Mouse (Mus musculus) liver, embryonic 16.5 days (tissue): ENCODE data around the gene Zscan12. TPM values are rescaled to one million over a fixed set of nuclear protein-coding genes. Genes with fewer than 3 reads are reported as not detected.

Experiments
- ATAC-seq: fragments of 200-750 bp; cut with Nextera tagmentation; 2 replicates; pipeline ENCODE4 v1.8.0; 2017; ENCODE audit warnings: low read depth, mild to moderate bottlenecking, moderate number of reproducible peaks, moderate library complexity
- H3K27ac ChIP-seq: fragments of 300-500 bp; sonication (generic); 2 replicates; pipeline ENCODE4 v1.5.1; 2014; ENCODE audit warnings: mild to moderate bottlenecking, low read length
- H3K27me3 ChIP-seq: fragments of 300-500 bp; sonication (generic); 2 replicates; pipeline ENCODE4 v1.6.1; 2014; ENCODE audit warnings: low read depth, low read length, mixed read lengths; ENCODE audit not compliant: control insufficient read depth, insufficient read depth
- H3K36me3 ChIP-seq: fragments of 300-500 bp; sonication (generic); 2 replicates; pipeline ENCODE4 v1.6.1; 2014; ENCODE audit warnings: mild to moderate bottlenecking; ENCODE audit not compliant: control insufficient read depth, insufficient read depth
- H3K4me1 ChIP-seq: fragments of 300-500 bp; sonication (generic); 2 replicates; pipeline ENCODE4 v1.6.1; 2014; ENCODE audit warnings: low read depth, low read length, mixed read lengths; ENCODE audit not compliant: control insufficient read depth
- H3K4me2 ChIP-seq: fragments of 300-500 bp; sonication (generic); 2 replicates; pipeline ENCODE4 v1.6.1; 2014; ENCODE audit warnings: low read depth, low read length, mixed read lengths
- H3K4me3 ChIP-seq: fragments of 300-500 bp; sonication (generic); 2 replicates; pipeline ENCODE4 v1.5.1; 2014; ENCODE audit warnings: low read depth, mild to moderate bottlenecking, low read length
- H3K9ac ChIP-seq: fragments of 300-500 bp; sonication (generic); 2 replicates; pipeline ENCODE4 v1.6.1; 2014; ENCODE audit warnings: low read depth, low read length
- H3K9me3 ChIP-seq: fragments of 300-500 bp; sonication (generic); replicated peaks from 2 replicates; pipeline ENCODE4 v1.6.1; 2016; ENCODE audit warnings: low read length; ENCODE audit not compliant: control insufficient read depth
- WGBS: fragments of 180-500 bp; shearing (Covaris S2); extraction: QIAGEN DNeasy Blood & Tissue Kit; methylation state at CpG from one replicate; pipeline ENCODE4 v1.1.7; 2014; ENCODE audit not compliant: insufficient replicate concordance; 5-methylcytosine and 5-hydroxymethylcytosine counted together
- polyA plus RNA-seq: library from polyadenylated mRNA; unstranded; fragments of >200 nt; fragmentation: Nextera tagmentation; extraction: Ambion mirVana; gene quantifications from 2 replicates; pipeline ENCODE4 v1.2.1, GENCODE M21; 2015

Zscan12 gene
- polyA plus RNA-seq, 1 experiment from 2014 or later, result 2.7 TPM

- ATAC-seq, result peak; percentile 87
- H3K4me3 ChIP-seq, result peak overlapping the region; percentile 63
- WGBS, result 4% methylated on average over 27 of the region's 27 CpGs
Observed at GRCm38 (mm10) chr13:21407969-21408804, 45.6 kb downstream of the Zscan12 start.

GRCm38 (mm10) chr13:21408805-21409459 lies 46.3 kb downstream of the Zscan12 start:
- Histone ChIP-seq H3K36me3 (no peaks in the 10 kb centered on the region), H3K27me3 (no peaks in the 10 kb centered on the region), H3K4me3 (peak overlapping the region; percentile 63), H3K9ac (peak overlapping the region; percentile 74), H3K4me1 (peaks cover 21% of the 10 kb centered on the region), H3K27ac (peak overlapping the region; percentile 87), H3K9me3 (no peaks in the 10 kb centered on the region), H3K4me2 (peak overlapping the region; percentile 85)
- 56% methylated on average over 11 of the region's 11 CpGs for WGBS
- no peak; the same call in 1 of the 2 replicates for ATAC-seq

More at GRCm38 (mm10) chr13:21407969-21408804, 45.6 kb downstream of the Zscan12 start:
- Histone ChIP-seq H3K9me3 (no peaks in the 10 kb centered on the region), H3K36me3 (no peaks in the 10 kb centered on the region), H3K9ac (peak overlapping the region; percentile 74), H3K27ac (peak overlapping the region; percentile 87), H3K4me2 (peak overlapping the region; percentile 85), H3K4me1 (peaks cover 14% of the 10 kb centered on the region), H3K27me3 (no peaks in the 10 kb centered on the region)

DNA sequence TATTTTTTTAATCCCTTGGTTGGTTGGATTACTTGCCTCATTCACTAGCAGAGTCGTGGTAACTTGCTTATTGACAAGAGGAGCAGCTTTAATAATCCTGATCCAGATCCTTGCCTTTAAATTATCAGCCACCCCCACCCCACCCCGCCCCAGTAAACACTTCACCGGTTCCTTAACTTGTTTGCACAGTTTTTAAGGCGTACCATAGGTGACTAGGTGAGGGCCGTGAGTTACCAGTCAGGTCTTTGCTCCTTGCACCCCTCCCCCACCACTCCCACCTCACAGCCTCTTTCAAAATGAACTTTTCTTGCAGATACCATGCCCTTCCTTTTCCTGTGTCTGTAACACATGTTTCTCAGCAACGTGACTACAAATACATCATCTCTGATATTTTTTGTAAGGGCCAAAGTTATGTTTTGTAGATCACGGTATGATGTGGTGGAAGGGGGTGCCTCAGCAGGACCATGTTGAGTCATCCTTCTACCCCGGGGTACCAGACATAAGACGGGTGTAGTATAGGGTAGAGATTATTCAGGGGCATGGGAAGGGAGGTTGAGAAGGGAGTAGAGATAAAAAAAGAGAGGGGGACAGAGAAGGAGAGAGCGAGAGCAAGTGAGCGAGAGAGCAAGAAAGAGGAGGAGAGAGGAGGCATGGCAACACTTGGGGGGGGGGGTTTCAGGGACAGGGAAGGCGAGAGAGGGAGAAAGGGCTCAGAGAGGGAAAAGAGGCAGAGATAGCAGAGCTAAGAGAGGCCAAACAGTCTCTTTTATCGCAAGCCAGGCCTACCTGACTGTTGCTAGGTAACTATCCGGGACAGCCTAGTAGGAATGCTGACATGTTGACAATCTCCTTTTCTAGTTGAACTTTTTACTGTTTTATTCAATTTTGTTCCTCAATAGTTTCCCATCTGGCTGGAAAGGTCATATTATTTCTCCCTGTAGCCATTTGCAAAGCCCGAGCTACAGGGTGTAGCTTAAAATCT lies 51.9 kb downstream of the Zscan12 start:
- Histone ChIP-seq H3K27me3 (no peaks in the 10 kb centered on the region), H3K36me3 (no peaks in the 10 kb centered on the region), H3K4me2 (peak overlapping the region; percentile 58), H3K4me3 (peak overlapping the region; percentile 31), H3K9ac (peak overlapping the region; percentile 55), H3K4me1 (peaks cover 52% of the 10 kb centered on the region), H3K27ac (peak overlapping the region; percentile 99), H3K9me3 (no peaks in the 10 kb centered on the region)
- peak; percentile 79 for ATAC-seq
- 30% methylated on average over 14 of the region's 15 CpGs for WGBS

DNA sequence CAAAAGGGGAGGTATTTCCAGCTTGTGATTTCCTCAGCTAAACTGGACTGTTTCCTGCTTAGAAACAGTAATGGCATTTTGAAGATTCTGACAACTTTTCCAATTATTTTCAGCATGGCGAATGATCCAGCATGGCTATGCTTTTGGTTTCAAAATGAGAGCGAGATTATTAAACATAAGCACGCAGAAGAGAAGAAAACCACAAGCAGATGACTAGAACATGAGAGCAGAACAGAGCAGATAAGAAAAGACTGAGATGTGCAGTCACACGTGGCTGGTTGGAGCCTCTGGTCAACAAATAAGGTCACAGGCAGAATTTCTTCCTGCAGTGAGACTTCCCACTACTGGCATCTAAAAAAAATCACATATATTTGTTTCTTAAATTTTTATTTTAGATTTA lies 52.6 kb downstream of the Zscan12 start:
- Histone ChIP-seq H3K9ac (peak overlapping the region; percentile 55), H3K4me1 (peaks cover 57% of the 10 kb centered on the region), H3K27me3 (no peaks in the 10 kb centered on the region), H3K9me3 (no peaks in the 10 kb centered on the region), H3K4me3 (peak overlapping the region; percentile 31), H3K36me3 (no peaks in the 10 kb centered on the region), H3K27ac (peak overlapping the region; percentile 99), H3K4me2 (peak overlapping the region; percentile 58)
- WGBS, result 19% methylated on average over 4 of the region's 4 CpGs
- ATAC-seq, result peak; percentile 32

DNA sequence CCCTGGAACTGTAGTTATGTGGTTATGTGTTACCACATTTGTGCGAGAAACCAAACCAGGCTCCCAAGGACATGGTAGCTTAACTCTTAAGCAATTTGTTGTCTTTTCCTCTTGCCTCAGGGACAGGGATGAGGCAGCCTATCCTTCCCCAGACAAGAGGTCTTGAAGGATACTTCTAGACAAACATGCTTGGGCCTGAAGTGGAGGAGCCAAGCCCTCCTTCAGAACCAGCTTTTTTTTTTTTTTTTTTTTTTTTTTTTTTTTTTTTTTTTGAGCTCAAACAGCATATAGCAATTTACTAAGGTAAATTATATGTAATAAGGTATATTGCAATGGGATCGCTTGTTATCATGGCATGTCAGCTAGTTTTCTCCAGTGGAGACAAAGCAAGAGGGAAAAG lies 53.1 kb downstream of the Zscan12 start:
- Histone ChIP-seq H3K4me2 (no peak overlapping the region), H3K9ac (0 out of 2 replicates have a peak overlapping the region, but pooled peaks have one; percentile 35), H3K27me3 (no peaks in the 10 kb centered on the region), H3K9me3 (no peaks in the 10 kb centered on the region), H3K4me1 (peaks cover 57% of the 10 kb centered on the region), H3K36me3 (no peaks in the 10 kb centered on the region), H3K4me3 (no peak overlapping the region), H3K27ac (peak overlapping the region; percentile 99)
- 67% methylated on average over 2 of the region's 2 CpGs for WGBS
- no peak for ATAC-seq

DNA sequence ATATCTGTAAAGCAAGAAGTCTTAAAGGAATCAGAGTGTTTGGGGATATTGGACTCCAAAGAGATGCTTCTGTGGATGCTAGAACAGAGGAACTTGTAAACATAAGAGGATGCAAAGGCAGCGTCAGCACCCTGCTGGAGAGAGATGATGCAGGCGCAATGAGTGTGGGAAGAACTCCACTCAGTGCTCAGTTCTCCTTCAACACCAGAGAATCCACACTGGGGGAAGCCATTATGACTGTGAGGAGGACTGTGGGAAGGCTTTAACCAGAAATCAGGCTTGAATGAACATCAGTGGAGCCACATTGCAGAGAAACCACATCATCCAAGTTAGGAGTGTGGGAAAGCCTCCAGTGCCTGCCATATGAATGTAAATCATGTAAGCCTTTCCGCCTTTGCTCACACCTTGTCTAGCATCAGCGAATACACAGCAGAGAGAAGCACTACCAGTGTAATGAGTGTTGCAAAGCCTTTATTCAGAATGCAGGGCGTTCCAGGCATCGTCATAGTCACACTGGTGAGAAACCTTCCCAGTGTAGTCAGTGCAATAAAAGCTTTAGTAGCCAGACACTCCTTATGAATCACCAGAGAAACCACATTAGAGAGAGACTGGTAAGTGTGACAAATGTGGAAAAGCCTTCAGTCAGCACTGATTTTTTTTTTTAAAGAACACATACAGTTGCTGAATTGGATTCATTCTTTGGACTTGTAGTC lies 54.8 kb downstream of the Zscan12 start:
- Histone ChIP-seq H3K9ac (no peak overlapping the region), H3K9me3 (no peaks in the 10 kb centered on the region), H3K4me2 (no peak overlapping the region), H3K36me3 (no peaks in the 10 kb centered on the region), H3K27me3 (no peaks in the 10 kb centered on the region), H3K4me3 (no peak overlapping the region), H3K27ac (peak overlapping the region; percentile 53; the same call in 1 of the 2 replicates), H3K4me1 (peaks cover 57% of the 10 kb centered on the region)
- 75% methylated on average over 6 of the region's 6 CpGs for WGBS
- ATAC-seq, result no peak

- Histone ChIP-seq H3K9ac (peak overlapping the region; percentile 59), H3K36me3 (no peaks in the 10 kb centered on the region), H3K27me3 (no peaks in the 10 kb centered on the region), H3K4me3 (peak overlapping the region; percentile 15; the same call in 1 of the 2 replicates), H3K9me3 (no peaks in the 10 kb centered on the region), H3K4me2 (peak overlapping the region; percentile 47), H3K27ac (peak overlapping the region; percentile 91), H3K4me1 (peaks cover 55% of the 10 kb centered on the region)
- 14% methylated on average over 6 of the region's 6 CpGs for WGBS
- ATAC-seq, result peak; percentile 95
Observed at GRCm38 (mm10) chr13:21418865-21419264, 56.2 kb downstream of the Zscan12 start.
